Mouse (Mus musculus): ENCODE results near the gene Cerk. TPM values are rescaled to one million over a fixed set of nuclear protein-coding genes. Genes with fewer than 3 reads are reported as not detected.
"Not testable (repeated sequence)": the region's sequence is repeated elsewhere in the genome, so short reads cannot be mapped to it uniquely, and the experiment has no call there.

Cerk gene
- total RNA-seq, 2 experiments from 2014 or later, result 46.6 to 46.8 TPM

- intact Hi-C loops (cut with DNase I), result no loop called here
- no peak for DNase-seq (ENCODE audit: low spot score in 2 of 2)
These were observed 28.7 kb upstream of the Cerk start for GRCm38 (mm10) chr15:86214549-86215201.

GRCm38 (mm10) chr15:86213753-86214548 is 28.0 kb upstream of the Cerk start, which contains the start of gene Tbc1d22a:
Tbc1d22a (plus strand) TSS chr15:86214459.
- peak; percentile 92 to 94 for DNase-seq (ENCODE audit: low spot score in 2 of 2)
- intact Hi-C loops (cut with DNase I), result no loop called here

GRCm38 (mm10) chr15:86212193-86212592 is 26.3 kb upstream of the Cerk start:
- intact Hi-C loops (cut with DNase I), result not testable (repeated sequence)
- DNase-seq (ENCODE audit: low spot score in 2 of 2), result peak in 1 of 2 experiments; percentile 40

- DNase-seq (ENCODE audit: low spot score in 2 of 2), result no peak
- intact Hi-C loops (cut with DNase I), result no loop called here
These were observed 20.4 kb upstream of the Cerk start for GRCm38 (mm10) chr15:86206385-86206784.

- peak in 1 of 2 experiments; percentile 49 for DNase-seq (ENCODE audit: low spot score in 2 of 2)
- intact Hi-C loops (cut with DNase I), result no loop called here
These were observed 19.4 kb upstream of the Cerk start for GRCm38 (mm10) chr15:86205300-86205699.

GRCm38 (mm10) chr15:86203942-86204561 is 18.1 kb upstream of the Cerk start:
- DNase-seq (ENCODE audit: low spot score in 2 of 2), result no peak
- intact Hi-C loops (cut with DNase I), result no loop called here

- no peak for DNase-seq (ENCODE audit: low spot score in 2 of 2)
- intact Hi-C loops (cut with DNase I), result no loop called here
These were observed 17.4 kb upstream of the Cerk start for GRCm38 (mm10) chr15:86203292-86203793.

- no peak for DNase-seq (ENCODE audit: low spot score in 2 of 2)
- intact Hi-C loops (cut with DNase I), result no loop called here
These were observed 16.7 kb upstream of the Cerk start for GRCm38 (mm10) chr15:86202640-86203039.

GRCm38 (mm10) chr15:86201696-86202330 is 15.9 kb upstream of the Cerk start:
- intact Hi-C loops (cut with DNase I), result no loop called here
- DNase-seq (ENCODE audit: low spot score in 2 of 2), result no peak

GRCm38 (mm10) chr15:86201095-86201494 is 15.2 kb upstream of the Cerk start:
- intact Hi-C loops (cut with DNase I), result no loop called here
- peak in 1 of 2 experiments; percentile 45 for DNase-seq (ENCODE audit: low spot score in 2 of 2)

- intact Hi-C loops (cut with DNase I), result no loop called here
- no peak for DNase-seq (ENCODE audit: low spot score in 2 of 2)
These were observed 14.2 kb upstream of the Cerk start for GRCm38 (mm10) chr15:86200169-86200568.

- no peak for DNase-seq (ENCODE audit: low spot score in 2 of 2)
- intact Hi-C loops (cut with DNase I), result no loop called here
These were observed 13.5 kb upstream of the Cerk start for GRCm38 (mm10) chr15:86199482-86199881.

GRCm38 (mm10) chr15:86199052-86199451 is 13.1 kb upstream of the Cerk start:
- intact Hi-C loops (cut with DNase I), result no loop called here
- DNase-seq (ENCODE audit: low spot score in 2 of 2), result no peak

- intact Hi-C loops (cut with DNase I); DNase-seq (ENCODE audit: low spot score in 2 of 2): not testable (repeated sequence)
These were observed 8.9 kb upstream of the Cerk start for GRCm38 (mm10) chr15:86194676-86195453.

GRCm38 (mm10) chr15:86191933-86192332 is 6.0 kb upstream of the Cerk start:
- intact Hi-C loops (cut with DNase I), result no loop called here
- no peak for DNase-seq (ENCODE audit: low spot score in 2 of 2)

GRCm38 (mm10) chr15:86191505-86191904 is 5.6 kb upstream of the Cerk start:
- intact Hi-C loops (cut with DNase I), result no loop called here
- DNase-seq (ENCODE audit: low spot score in 2 of 2), result no peak

- DNase-seq (ENCODE audit: low spot score in 2 of 2), result no peak
- intact Hi-C loops (cut with DNase I), result no loop called here
These were observed 4.4 kb upstream of the Cerk start for GRCm38 (mm10) chr15:86190387-86190786.

- peak; percentile 34 to 54 for DNase-seq (ENCODE audit: low spot score in 2 of 2)
- intact Hi-C loops (cut with DNase I), result loop anchor here (5.0 kb wide), 1 partner anchor 38 kb away; no protein-coding TSS in a partner anchor
These were observed 3.0 kb upstream of the Cerk start for GRCm38 (mm10) chr15:86188746-86189470.

Data from left cerebral cortex, postnatal 14 days (tissue).